Comparison of ENCODE assay signal across 27 mouse cellular contexts in the genomic region with DNA sequence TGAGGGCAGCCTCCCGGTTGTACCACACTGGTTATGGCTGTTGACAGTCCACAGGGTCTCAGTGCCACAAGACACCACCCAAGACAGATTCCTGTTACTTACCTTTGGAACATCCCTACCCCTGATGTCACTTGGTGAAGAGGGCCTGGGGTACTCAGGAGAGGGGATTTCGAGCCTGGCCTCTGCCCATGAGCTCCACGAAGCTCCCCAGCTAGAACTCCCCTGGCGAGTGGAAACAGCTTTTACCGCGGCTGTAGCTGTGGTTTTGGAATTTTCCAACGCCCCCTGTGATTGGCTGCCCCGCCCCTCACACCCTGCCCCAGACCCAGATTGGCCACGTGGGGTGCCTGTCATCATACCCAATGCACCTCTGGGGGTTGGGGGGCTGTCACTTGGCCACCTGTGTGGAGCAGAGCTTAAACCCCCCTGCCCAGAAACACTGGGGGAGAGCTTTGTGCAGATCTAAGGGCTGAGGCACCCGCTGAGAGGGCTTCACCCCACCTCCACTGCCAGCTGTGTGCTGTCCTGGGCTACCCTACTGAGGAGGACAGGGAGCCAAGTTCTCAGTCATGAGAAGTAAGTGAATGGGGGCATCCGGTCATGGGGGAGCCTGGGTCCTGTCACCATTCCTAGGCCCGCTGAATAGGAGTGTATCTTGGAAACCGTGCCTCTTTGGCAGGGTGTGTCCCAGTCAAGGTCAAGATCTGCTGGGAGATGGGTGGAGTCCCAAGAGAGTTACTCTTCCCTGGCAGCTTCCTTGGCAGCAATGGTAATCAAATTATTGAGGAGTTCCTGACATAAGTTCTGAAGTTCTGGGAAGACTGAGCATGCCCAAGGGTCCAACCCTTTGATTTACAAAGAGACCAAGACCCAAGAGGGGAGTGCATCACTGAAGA. TPM values are rescaled to one million over a fixed set of nuclear protein-coding genes. Genes with fewer than 3 reads are reported as not detected.
DNase-seq lines count a peak whose midpoint lies in the region; ATAC-seq and TF ChIP-seq lines count a peak whose summit lies in the region.
"Had no signal": no experiment of that assay in that cellular context is flagged by ENCODE, and none has a peak within 500 bp of the region (broad histone marks: within the 10 kb centered on the region; RNA-seq: fewer than 3 reads in every experiment).

No protein-coding gene starts in this region.

- no peak overlapping the region for H3K4me3 ChIP-seq in limb, embryonic 11.5 days (ENCODE audit: low read depth, low read length)
- no peak overlapping the region for H3K4me3 ChIP-seq in limb, embryonic 10.5 days
- peak overlapping the region; percentile 78 for H3K4me3 ChIP-seq in thymus, adult 2 months (ENCODE audit: control insufficient read depth, insufficient read depth, low read length)
- H3K4me3 ChIP-seq: erythroblast, embryonic 14.5 days; forebrain, embryonic 13.5 days; hindbrain, embryonic 15.5 days; limb, embryonic 15.5 days; liver, embryonic 15.5 days; midbrain, embryonic 15.5 days; myocyte; neural tube, embryonic 15.5 days had no signal

- 8% methylated on average over 13 of the region's 13 CpGs for WGBS in limb, embryonic 11.5 days
- 14% methylated on average over 13 of the region's 13 CpGs for WGBS in limb, embryonic 10.5 days
- whole genome bisulfite sequencing in thymus, adult 2 months: 13% methylated on average over 13 of the region's 13 CpGs

- peaks cover 12% of the 10 kb centered on the region; the same call in 1 of the 2 replicates for H3K4me1 ChIP-seq in limb, embryonic 11.5 days (ENCODE audit: control insufficient read depth, insufficient read depth, low read length)
- H3K4me1 ChIP-seq in limb, embryonic 10.5 days: peaks cover 32% of the 10 kb centered on the region
- peaks cover 54% of the 10 kb centered on the region for H3K4me1 ChIP-seq in thymus, adult 2 months (replicated peaks; ENCODE audit: control insufficient read depth, insufficient read depth, low read length)

- H3K9me3 ChIP-seq in limb, embryonic 11.5 days (ENCODE audit: control insufficient read depth, low read length): no peaks in the 10 kb centered on the region
- H3K9me3 ChIP-seq in limb, embryonic 10.5 days (replicated peaks): no peaks in the 10 kb centered on the region
- H3K9me3 ChIP-seq: forebrain, embryonic 13.5 days; G1E; hindbrain, embryonic 15.5 days; limb, embryonic 15.5 days; liver, embryonic 15.5 days; midbrain, embryonic 15.5 days; neural tube, embryonic 15.5 days had no signal

- 0 out of 2 replicates have a peak, but pooled peaks cover 2% of the 10 kb centered on the region for H3K27me3 ChIP-seq in limb, embryonic 11.5 days (ENCODE audit: control insufficient read depth, insufficient read depth, low read length)
- H3K27me3 ChIP-seq in limb, embryonic 10.5 days (ENCODE audit: low read depth, poor library complexity, severe bottlenecking): peaks cover 52% of the 10 kb centered on the region
- no peaks in the 10 kb centered on the region for H3K27me3 ChIP-seq in thymus, adult 2 months (ENCODE audit: control insufficient read depth, insufficient read depth, low read length)
- H3K27me3 ChIP-seq: forebrain, embryonic 13.5 days; hindbrain, embryonic 15.5 days; limb, embryonic 15.5 days; midbrain, embryonic 15.5 days had no signal

- peak; percentile 94 for TF ChIP-seq POLR2A in thymus, adult 2 months (IDR thresholded peaks at IDR 0.05; ENCODE audit: control insufficient read depth, extremely low read depth, insufficient read depth, low read length, poor library complexity)

- no peak overlapping the region for H3K4me2 ChIP-seq in limb, embryonic 11.5 days (ENCODE audit: low read depth, severe bottlenecking)
- H3K4me2 ChIP-seq: forebrain, embryonic 13.5 days; hindbrain, embryonic 15.5 days; limb, embryonic 15.5 days; liver, embryonic 15.5 days; midbrain, embryonic 15.5 days; neural tube, embryonic 15.5 days had no signal

- TF ChIP-seq CTCF in thymus, adult 2 months (IDR thresholded peaks at IDR 0.05; ENCODE audit: borderline replicate concordance, control insufficient read depth, extremely low read depth, insufficient read depth, low read length, poor library complexity): 0 out of 2 replicates have a peak, but pooled peaks have one; percentile 26

- ATAC-seq in limb, embryonic 11.5 days (ENCODE audit: insufficient number of reproducible peaks, low FRiP score, low TSS enrichment, low read depth): peak; percentile 41; the same call in 1 of the 2 replicates
- ATAC-seq: forebrain, embryonic 13.5 days; intestine, postnatal 0 days; lung, postnatal 0 days; midbrain, embryonic 15.5 days had no signal

- no peak overlapping the region for H3K9ac ChIP-seq in limb, embryonic 11.5 days (ENCODE audit: low read length)
- H3K9ac ChIP-seq: forebrain, embryonic 13.5 days; hindbrain, embryonic 15.5 days; limb, embryonic 15.5 days; liver, embryonic 15.5 days; midbrain, embryonic 15.5 days; neural tube, embryonic 15.5 days had no signal

- H3K27ac ChIP-seq in limb, embryonic 11.5 days (replicated peaks; ENCODE audit: low read depth, low read length): no peak overlapping the region
- no peak overlapping the region for H3K27ac ChIP-seq in limb, embryonic 10.5 days
- peak overlapping the region; percentile 97 for H3K27ac ChIP-seq in thymus, adult 2 months (ENCODE audit: control insufficient read depth, insufficient read depth, low read length)
- H3K27ac ChIP-seq: forebrain, embryonic 13.5 days; hindbrain, embryonic 15.5 days; limb, embryonic 15.5 days; liver, embryonic 15.5 days; midbrain, embryonic 15.5 days; neural tube, embryonic 15.5 days; stomach, postnatal 0 days had no signal

- no peaks in the 10 kb centered on the region for H3K36me3 ChIP-seq in limb, embryonic 11.5 days (ENCODE audit: control insufficient read depth, insufficient read depth, low read length)
- no peaks in the 10 kb centered on the region for H3K36me3 ChIP-seq in limb, embryonic 10.5 days
- no peaks in the 10 kb centered on the region for H3K36me3 ChIP-seq in thymus, adult 2 months (ENCODE audit: control insufficient read depth, insufficient read depth, low read length)
- H3K36me3 ChIP-seq: G1E; hindbrain, embryonic 15.5 days; limb, embryonic 15.5 days; liver, embryonic 15.5 days; midbrain, embryonic 15.5 days; neural tube, embryonic 15.5 days had no signal

- no peak for DNase-seq in limb, embryonic 11.5 days (ENCODE audit: low spot score)
- no peak for DNase-seq in limb, embryonic 10.5 days (ENCODE audit: low spot score)
- peak; percentile 40 for DNase-seq in R1 (ENCODE audit: low read depth, low spot score)
- DNase-seq in thymus, adult 2 months: peak; percentile 97
- no peak for DNase-seq in cerebellum, postnatal 14 days
- DNase-seq in cerebellum, postnatal 4 days (ENCODE audit: low spot score in 2 of 2): no peak
- no peak for DNase-seq in spleen, postnatal 10 days (ENCODE audit: low spot score in 2 of 2)
- DNase-seq: adrenal gland, postnatal 36 days; cerebellum, adult 2 months; gastrocnemius, postnatal 14 days; right cerebral cortex, postnatal 14 days had no signal

RNA-seq across cellular contexts. Expression of gene Rorc, which starts 4.7 kb away (rescaled TPM):
- polyA plus RNA-seq in limb, embryonic 11.5 days (2014; fragmentation: Nextera tagmentation; extraction: Ambion mirVana): 0.44 and 0.85 TPM in 2 replicates
- polyA plus RNA-seq in limb, embryonic 10.5 days (2016; fragmentation: Nextera tagmentation; extraction: Ambion mirVana): 0.15 TPM in 1 of 2 replicates, not detected in the other
- polyA plus RNA-seq in thymus, adult 2 months (2012; rRNA removed): 296 and 308 TPM in 2 replicates
- polyA plus RNA-seq: erythroblast, embryonic 14.5 days; G1E had no signal

RNA-seq across cellular contexts. Expression of gene C2cd4d, which starts 15.0 kb away (rescaled TPM):
- polyA plus RNA-seq in limb, embryonic 11.5 days (2014; fragmentation: Nextera tagmentation; extraction: Ambion mirVana): 1.0 and 1.2 TPM in 2 replicates
- 0.15 and 0.54 TPM in 2 replicates for polyA plus RNA-seq in limb, embryonic 10.5 days (2016; fragmentation: Nextera tagmentation; extraction: Ambion mirVana)
- 0.39 and 0.55 TPM in 2 replicates for polyA plus RNA-seq in thymus, adult 2 months (2012; rRNA removed)
- polyA plus RNA-seq: C2C12; erythroblast, embryonic 14.5 days; G1E; myocyte had no signal

RNA-seq across cellular contexts. Expression of gene Lingo4, which starts 21.0 kb away (rescaled TPM):
- not detected in 2 replicates for polyA plus RNA-seq in limb, embryonic 11.5 days (2014; fragmentation: Nextera tagmentation; extraction: Ambion mirVana)
- polyA plus RNA-seq in limb, embryonic 10.5 days (2016; fragmentation: Nextera tagmentation; extraction: Ambion mirVana): not detected in 2 replicates
- 6.0 and 6.1 TPM in 2 replicates for polyA plus RNA-seq in thymus, adult 2 months (2012; rRNA removed)
- polyA plus RNA-seq: erythroblast, embryonic 14.5 days; G1E; myocyte had no signal

RNA-seq across cellular contexts. Expression of gene Them5, which starts 35.4 kb away (rescaled TPM):
- polyA plus RNA-seq in limb, embryonic 11.5 days (2014; fragmentation: Nextera tagmentation; extraction: Ambion mirVana): not detected in 2 replicates
- polyA plus RNA-seq in limb, embryonic 10.5 days (2016; fragmentation: Nextera tagmentation; extraction: Ambion mirVana): not detected in 2 replicates
- 0.27 and 0.35 TPM in 2 replicates for polyA plus RNA-seq in thymus, adult 2 months (2012; rRNA removed)
- polyA plus RNA-seq: C2C12; cerebellum, adult 2 months; embryonic facial prominence, embryonic 11.5 days; erythroblast, embryonic 14.5 days; G1E; intestine, postnatal 0 days; kidney, embryonic 16.5 days; large intestine, adult 2 months; liver, embryonic 15.5 days; midbrain, embryonic 15.5 days; myocyte had no signal

RNA-seq across cellular contexts. Expression of gene Tdrkh, which starts 35.8 kb away (rescaled TPM):
- 8.5 and 8.7 TPM in 2 replicates for polyA plus RNA-seq in limb, embryonic 11.5 days (2014; fragmentation: Nextera tagmentation; extraction: Ambion mirVana)
- 5.1 and 6.6 TPM in 2 replicates for polyA plus RNA-seq in limb, embryonic 10.5 days (2016; fragmentation: Nextera tagmentation; extraction: Ambion mirVana)
- 2.6 and 4.1 TPM in 2 replicates for polyA plus RNA-seq in thymus, adult 2 months (2012; rRNA removed)
- polyA plus RNA-seq: G1E had no signal

Comparison
In these comparisons a context has a peak if more than half of its experiments do, and no peak if none do; other contexts are left out.
1. DNase-seq: peak in R1 (single experiment) and thymus, adult 2 months (single experiment); none in limb, embryonic 11.5 days (single experiment), limb, embryonic 10.5 days (single experiment), cerebellum, postnatal 14 days (0 of 2), cerebellum, postnatal 4 days (0 of 2) and spleen, postnatal 10 days (0 of 2).
2. RNA of gene Rorc, which starts 4.7 kb away (polyA plus RNA-seq): 296 to 308 TPM in thymus, adult 2 months; 0.44 to 0.85 TPM in limb, embryonic 11.5 days and 0.15 TPM in limb, embryonic 10.5 days; every median in the first group is over 100 times any median in the second.